Mouse (Mus musculus): ENCODE measurements around the gene Zfp575. TPM values are rescaled to one million over a fixed set of nuclear protein-coding genes. Genes with fewer than 3 reads are reported as not detected.
A peak's percentile ranks its signal among the peaks of the same experiment; 100 is the strongest.

Zfp575 gene
- 3.5 and 4.0 TPM in 2 replicates for polyA plus RNA-seq (2015; fragmentation: Nextera tagmentation; extraction: Ambion mirVana)

DNA sequence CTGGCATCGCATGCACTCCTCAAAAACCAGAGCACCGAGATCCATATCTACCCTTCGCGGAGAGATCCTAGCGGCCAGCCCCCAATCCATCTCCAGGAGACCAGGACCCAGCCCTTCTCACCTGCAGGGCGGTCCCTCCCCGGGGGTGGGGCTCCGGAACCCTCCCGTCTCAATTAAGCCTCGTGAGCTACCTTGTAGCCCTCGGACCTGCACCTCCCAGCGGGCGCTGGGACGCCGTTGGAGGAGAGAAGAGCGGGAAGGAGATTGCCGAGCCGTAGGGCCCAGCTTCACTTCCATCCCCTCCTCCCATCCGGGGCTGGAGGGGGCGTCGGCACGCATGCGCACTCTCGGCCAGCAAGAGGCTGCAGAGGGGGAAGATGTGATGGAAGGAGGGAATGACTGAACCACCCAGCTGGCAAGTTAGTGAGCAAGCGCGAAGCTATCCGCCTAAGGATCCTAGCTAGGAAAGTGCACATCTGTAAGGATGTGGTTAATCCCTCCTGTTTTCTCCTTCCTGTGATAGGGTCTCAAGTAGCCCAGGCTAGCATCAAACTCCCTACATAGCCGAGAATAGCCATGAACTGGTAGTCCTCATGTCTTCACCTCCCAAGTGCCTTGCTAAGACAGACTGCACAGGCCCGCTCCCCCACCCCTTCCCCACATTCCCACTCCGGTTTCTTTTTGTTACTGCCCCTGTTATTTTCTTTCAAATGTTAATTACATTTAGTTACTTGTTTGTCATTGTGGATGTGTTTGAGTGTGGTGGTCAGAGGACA is at the start of gene Zfp575, which contains the start of gene Ethe1:
Gene Zfp575 (minus strand): TSS at position 312 of the 776 bp plus-strand sequence.
Gene Ethe1 (plus strand): TSS at position 214 of the 776 bp plus-strand sequence.
- ATAC-seq (ENCODE audit: insufficient read depth, low FRiP score): peak; percentile 61
- no peaks in the 10 kb centered on the region for H3K9me3 ChIP-seq (replicated peaks; ENCODE audit: control insufficient read depth, low read length)
- H3K27me3 ChIP-seq (ENCODE audit: control insufficient read depth, insufficient read depth, low read length): peaks cover 4% of the 10 kb centered on the region
- peaks cover 2% of the 10 kb centered on the region; the same call in 1 of the 2 replicates for H3K4me1 ChIP-seq (ENCODE audit: control insufficient read depth, insufficient read depth, low read length)
- peak within 1 kb of the TSS; percentile 60 for H3K4me3 ChIP-seq (replicated peaks; ENCODE audit: low read length)
- H3K9ac ChIP-seq (ENCODE audit: low read length): peak within 1 kb of the TSS; percentile 80
- WGBS: 7% methylated on average over 30 of the region's 30 CpGs
- peak within 1 kb of the TSS; percentile 69 for H3K4me2 ChIP-seq (ENCODE audit: low read depth, low read length)
- H3K36me3 ChIP-seq (ENCODE audit: control insufficient read depth, insufficient read depth, low read length): no peaks in the 10 kb centered on the region
- peak within 1 kb of the TSS; percentile 75 for H3K27ac ChIP-seq (ENCODE audit: low read length)

DNA sequence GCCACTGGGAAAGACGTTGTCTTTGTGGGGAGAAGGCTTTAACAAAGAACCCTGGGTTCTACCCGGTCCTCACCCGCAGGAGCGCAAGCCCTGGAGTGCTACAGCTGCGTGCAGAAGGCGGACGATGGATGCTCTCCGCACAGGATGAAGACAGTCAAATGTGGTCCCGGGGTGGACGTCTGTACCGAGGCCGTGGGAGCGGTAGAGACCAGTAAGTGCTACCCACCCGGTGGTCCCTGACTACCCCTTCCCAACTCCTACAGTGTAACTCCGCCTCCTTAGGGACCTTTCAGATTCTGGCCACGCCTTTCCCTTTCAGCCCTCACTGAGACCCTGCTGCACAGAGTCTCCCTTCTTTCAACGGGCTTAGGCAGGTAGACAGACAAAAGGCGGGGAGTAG is 49.6 kb upstream of the Zfp575 start:
- no peak for ATAC-seq (ENCODE audit: insufficient read depth, low FRiP score)
- Histone ChIP-seq H3K9ac (ENCODE audit: low read length) (peak overlapping the region; percentile 63), H3K27me3 (ENCODE audit: control insufficient read depth, insufficient read depth, low read length) (peaks cover 47% of the 10 kb centered on the region), H3K27ac (ENCODE audit: low read length) (no peak overlapping the region; the same call in 1 of the 2 replicates), H3K36me3 (ENCODE audit: control insufficient read depth, insufficient read depth, low read length) (no peaks in the 10 kb centered on the region), H3K4me2 (ENCODE audit: low read depth, low read length) (peak overlapping the region; percentile 94), H3K4me3 (replicated peaks; ENCODE audit: low read length) (peak overlapping the region; percentile 48), H3K9me3 (replicated peaks; ENCODE audit: control insufficient read depth, low read length) (no peaks in the 10 kb centered on the region), H3K4me1 (ENCODE audit: control insufficient read depth, insufficient read depth, low read length) (peaks cover 8% of the 10 kb centered on the region)
- 3% methylated on average over 18 of the region's 18 CpGs for WGBS

- 23% methylated on average over 15 of the region's 15 CpGs for WGBS
- Histone ChIP-seq H3K4me2 (ENCODE audit: low read depth, low read length) (peak within 1 kb of the TSS; percentile 94), H3K4me3 (replicated peaks; ENCODE audit: low read length) (peak within 1 kb of the TSS; percentile 48), H3K36me3 (ENCODE audit: control insufficient read depth, insufficient read depth, low read length) (no peaks in the 10 kb centered on the region), H3K9me3 (replicated peaks; ENCODE audit: control insufficient read depth, low read length) (no peaks in the 10 kb centered on the region), H3K27ac (ENCODE audit: low read length) (peak within 1 kb of the TSS; percentile 33; the same call in 1 of the 2 replicates), H3K27me3 (ENCODE audit: control insufficient read depth, insufficient read depth, low read length) (peaks cover 47% of the 10 kb centered on the region), H3K4me1 (ENCODE audit: control insufficient read depth, insufficient read depth, low read length) (peaks cover 8% of the 10 kb centered on the region), H3K9ac (ENCODE audit: low read length) (peak within 1 kb of the TSS; percentile 63)
- no peak for ATAC-seq (ENCODE audit: insufficient read depth, low FRiP score)
Measured at GRCm38 (mm10) chr7:24636264-24636663, 48.8 kb upstream of the Zfp575 start, which contains the start of gene Lypd3. TSS of gene Lypd3 (plus strand) at chr7:24636550.

DNA sequence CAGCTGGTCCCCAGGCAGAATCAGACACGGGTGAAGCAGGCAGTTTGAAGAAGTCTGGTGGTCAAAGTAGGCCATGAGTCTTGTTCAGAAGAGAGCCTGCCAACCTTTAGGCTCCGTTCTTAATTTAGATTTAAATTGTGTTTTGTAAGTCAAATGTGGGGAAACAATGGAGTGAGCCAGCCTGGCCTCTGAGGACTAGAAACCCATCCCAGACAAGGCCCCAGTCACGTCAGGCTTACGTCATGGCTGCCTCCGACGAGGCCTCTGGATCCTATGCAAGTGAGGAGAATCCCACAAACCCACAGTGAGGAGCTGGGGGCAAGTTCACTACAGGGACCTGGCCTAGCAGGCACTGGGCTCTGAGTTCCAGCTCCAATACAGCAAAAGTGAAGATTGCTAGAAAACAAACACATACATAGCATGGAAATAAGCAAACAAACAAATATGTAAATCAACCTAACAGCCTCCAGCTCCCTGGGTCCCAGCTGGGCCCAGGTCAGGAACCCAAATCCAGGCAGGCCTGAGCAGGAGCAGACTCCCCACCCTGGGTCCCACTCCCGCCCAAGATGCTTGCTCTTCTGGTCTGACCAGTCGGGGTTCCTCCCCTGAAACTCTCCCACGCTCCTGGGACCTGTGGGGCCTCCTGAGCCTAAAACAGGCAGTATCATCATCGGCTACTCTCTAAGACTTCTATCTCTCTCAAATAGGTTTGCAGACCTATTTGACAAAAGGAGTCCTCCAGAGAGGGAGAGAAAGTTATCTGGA is 42.9 kb upstream of the Zfp575 start:
- 0 out of 2 replicates have a peak, but pooled peaks have one; percentile 21 for ATAC-seq (ENCODE audit: insufficient read depth, low FRiP score)

DNA sequence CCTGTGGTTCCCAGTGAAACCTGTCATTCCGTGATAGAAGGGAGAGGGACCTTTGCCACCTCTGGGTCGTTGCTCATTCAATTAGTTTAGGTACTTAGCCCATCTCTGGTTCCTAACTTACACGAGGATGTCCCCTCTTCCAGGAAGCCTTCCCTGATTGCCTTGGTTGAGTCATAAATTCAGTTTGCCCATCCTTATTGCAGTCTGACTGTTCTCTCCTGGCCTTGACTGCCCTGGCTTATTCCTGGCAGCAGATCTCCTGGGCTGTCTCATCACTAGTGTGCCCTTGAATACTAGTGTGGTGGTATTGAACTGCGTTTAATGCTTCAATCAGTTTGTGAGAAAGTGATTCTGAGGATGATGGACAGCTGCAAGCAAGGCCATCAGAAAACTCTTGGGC is 42.2 kb upstream of the Zfp575 start:
- Histone ChIP-seq H3K4me2 (ENCODE audit: low read depth, low read length) (peak overlapping the region; percentile 51; the same call in 1 of the 2 replicates), H3K4me3 (replicated peaks; ENCODE audit: low read length) (no peak overlapping the region), H3K9ac (ENCODE audit: low read length) (peak overlapping the region; percentile 64; the same call in 1 of the 2 replicates), H3K4me1 (ENCODE audit: control insufficient read depth, insufficient read depth, low read length) (peaks cover 7% of the 10 kb centered on the region; the same call in 1 of the 2 replicates), H3K9me3 (replicated peaks; ENCODE audit: control insufficient read depth, low read length) (no peaks in the 10 kb centered on the region), H3K36me3 (ENCODE audit: control insufficient read depth, insufficient read depth, low read length) (no peaks in the 10 kb centered on the region), H3K27ac (ENCODE audit: low read length) (peak overlapping the region; percentile 64), H3K27me3 (ENCODE audit: control insufficient read depth, insufficient read depth, low read length) (no peaks in the 10 kb centered on the region)
- WGBS: 70% methylated on average over 4 of the region's 4 CpGs
- no peak for ATAC-seq (ENCODE audit: insufficient read depth, low FRiP score)

More for the DNA sequence above, 42.9 kb upstream of the Zfp575 start:
- Histone ChIP-seq H3K27me3 (ENCODE audit: control insufficient read depth, insufficient read depth, low read length) (no peaks in the 10 kb centered on the region), H3K4me2 (ENCODE audit: low read depth, low read length) (no peak overlapping the region), H3K9ac (ENCODE audit: low read length) (no peak overlapping the region), H3K4me3 (replicated peaks; ENCODE audit: low read length) (no peak overlapping the region), H3K27ac (ENCODE audit: low read length) (peak overlapping the region; percentile 78; the same call in 1 of the 2 replicates), H3K36me3 (ENCODE audit: control insufficient read depth, insufficient read depth, low read length) (no peaks in the 10 kb centered on the region), H3K9me3 (replicated peaks; ENCODE audit: control insufficient read depth, low read length) (no peaks in the 10 kb centered on the region), H3K4me1 (ENCODE audit: control insufficient read depth, insufficient read depth, low read length) (peaks cover 7% of the 10 kb centered on the region; the same call in 1 of the 2 replicates)
- WGBS: 70% methylated on average over 10 of the region's 10 CpGs

DNA sequence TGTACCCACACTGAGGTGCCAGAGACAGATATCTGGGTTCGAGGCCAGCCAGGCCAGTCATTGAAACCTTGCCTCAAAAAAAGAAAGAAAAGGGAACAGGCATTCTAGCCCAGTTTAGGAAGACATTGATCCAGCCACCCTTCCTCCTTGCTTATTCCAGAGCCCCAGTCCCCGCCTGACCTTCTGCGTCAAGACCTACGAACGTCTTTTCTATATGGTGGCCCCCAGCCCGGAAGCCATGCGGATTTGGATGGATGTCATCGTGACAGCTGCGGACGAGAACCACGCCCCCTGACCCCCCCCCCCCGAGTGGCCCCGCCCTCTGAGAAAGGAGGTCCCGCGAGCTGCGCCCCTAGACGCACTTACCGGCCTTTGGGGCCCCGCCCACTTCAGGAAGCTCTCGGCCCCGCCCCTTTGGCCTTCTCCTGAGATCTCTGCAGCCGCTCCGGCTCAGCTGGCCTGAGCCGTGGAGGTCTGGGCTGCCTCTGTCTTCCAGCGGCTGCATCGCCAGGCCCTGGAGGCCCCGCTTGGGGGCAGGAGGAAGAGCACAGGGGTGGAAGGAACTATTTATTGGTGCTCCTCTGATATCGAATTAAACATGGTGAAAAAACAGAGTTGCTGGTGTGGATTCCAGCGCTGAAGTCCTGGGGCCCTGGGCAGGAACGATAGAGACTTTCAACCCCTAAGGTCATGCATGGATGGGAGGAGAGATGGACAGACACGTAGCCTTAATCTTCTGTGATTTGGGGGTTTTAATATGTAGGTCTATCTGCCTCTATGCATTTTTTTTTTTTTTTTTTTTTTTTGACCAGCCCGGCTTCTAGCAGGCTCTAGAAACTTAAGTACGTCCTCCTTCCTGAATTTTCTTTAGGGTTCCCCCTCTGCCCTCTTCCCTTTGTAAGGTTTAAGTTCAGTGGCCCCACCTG is 41.5 kb upstream of the Zfp575 start:
- H3K4me3 ChIP-seq (replicated peaks; ENCODE audit: low read length): peak overlapping the region; percentile 30
- 7% methylated on average over 31 of the region's 33 CpGs for WGBS
- peak overlapping the region; percentile 64 for H3K27ac ChIP-seq (ENCODE audit: low read length)
- no peaks in the 10 kb centered on the region for H3K9me3 ChIP-seq (replicated peaks; ENCODE audit: control insufficient read depth, low read length)
- H3K4me2 ChIP-seq (ENCODE audit: low read depth, low read length): peak overlapping the region; percentile 51
- H3K4me1 ChIP-seq (ENCODE audit: control insufficient read depth, insufficient read depth, low read length): peaks cover 7% of the 10 kb centered on the region; the same call in 1 of the 2 replicates
- peak overlapping the region; percentile 64 for H3K9ac ChIP-seq (ENCODE audit: low read length)
- no peaks in the 10 kb centered on the region for H3K36me3 ChIP-seq (ENCODE audit: control insufficient read depth, insufficient read depth, low read length)
- no peaks in the 10 kb centered on the region for H3K27me3 ChIP-seq (ENCODE audit: control insufficient read depth, insufficient read depth, low read length)
- peak; percentile 87 for ATAC-seq (ENCODE audit: insufficient read depth, low FRiP score)

DNA sequence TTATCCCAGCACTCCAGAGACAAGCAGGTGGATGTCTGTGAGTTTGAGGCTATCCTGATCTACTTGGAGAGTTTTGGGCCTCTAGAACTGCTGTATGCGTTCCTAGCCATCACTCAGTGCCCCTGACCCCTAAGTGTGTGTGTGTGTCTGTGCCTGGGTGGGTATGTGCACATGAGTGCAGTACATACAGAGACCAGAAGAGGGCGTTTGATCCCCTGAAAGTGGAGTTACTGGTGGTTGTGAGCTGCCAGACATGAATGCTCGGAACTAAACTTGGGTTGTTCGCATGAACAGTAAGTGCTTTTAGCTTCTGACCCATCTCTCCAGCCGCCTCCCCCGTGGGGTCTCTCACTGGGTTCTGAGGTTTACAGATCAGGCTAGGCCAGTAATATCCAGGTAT is 35.5 kb upstream of the Zfp575 start:
- 80% methylated on average over 6 of the region's 6 CpGs for WGBS
- Histone ChIP-seq H3K9ac (ENCODE audit: low read length) (no peak overlapping the region), H3K9me3 (replicated peaks; ENCODE audit: control insufficient read depth, low read length) (peaks cover 4% of the 10 kb centered on the region; the same call in 1 of the 2 replicates), H3K36me3 (ENCODE audit: control insufficient read depth, insufficient read depth, low read length) (peaks cover 13% of the 10 kb centered on the region), H3K27ac (ENCODE audit: low read length) (no peak overlapping the region), H3K27me3 (ENCODE audit: control insufficient read depth, insufficient read depth, low read length) (no peaks in the 10 kb centered on the region), H3K4me2 (ENCODE audit: low read depth, low read length) (no peak overlapping the region), H3K4me1 (ENCODE audit: control insufficient read depth, insufficient read depth, low read length) (no peaks in the 10 kb centered on the region), H3K4me3 (replicated peaks; ENCODE audit: low read length) (no peak overlapping the region)
- ATAC-seq (ENCODE audit: insufficient read depth, low FRiP score): no peak

DNA sequence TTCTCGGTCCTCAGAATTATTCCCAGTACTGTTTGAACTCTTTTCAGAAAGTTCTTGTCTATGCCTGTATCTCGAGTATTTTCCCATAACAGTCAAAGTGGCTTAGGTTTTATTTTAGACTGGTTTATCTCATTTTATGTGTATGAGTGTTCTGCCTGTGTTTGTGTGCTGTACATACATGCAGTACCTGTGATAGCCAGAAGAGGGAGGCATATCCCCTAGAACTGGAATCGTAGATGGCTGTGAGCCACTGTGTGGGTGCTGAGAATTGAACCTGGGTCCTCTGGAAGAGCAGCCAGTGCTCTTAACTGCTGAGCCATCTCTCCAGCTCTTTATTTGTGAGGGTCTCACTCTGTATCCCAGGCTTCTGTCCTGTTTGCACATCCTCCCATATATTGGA is 33.8 kb upstream of the Zfp575 start:
- Histone ChIP-seq H3K27ac (ENCODE audit: low read length) (no peak overlapping the region), H3K4me3 (replicated peaks; ENCODE audit: low read length) (no peak overlapping the region), H3K9ac (ENCODE audit: low read length) (no peak overlapping the region), H3K36me3 (ENCODE audit: control insufficient read depth, insufficient read depth, low read length) (peaks cover 13% of the 10 kb centered on the region), H3K4me2 (ENCODE audit: low read depth, low read length) (no peak overlapping the region), H3K9me3 (replicated peaks; ENCODE audit: control insufficient read depth, low read length) (peaks cover 4% of the 10 kb centered on the region; the same call in 1 of the 2 replicates), H3K27me3 (ENCODE audit: control insufficient read depth, insufficient read depth, low read length) (no peaks in the 10 kb centered on the region), H3K4me1 (ENCODE audit: control insufficient read depth, insufficient read depth, low read length) (no peaks in the 10 kb centered on the region)
- 84% methylated on average over 3 of the region's 3 CpGs for WGBS
- no peak for ATAC-seq (ENCODE audit: insufficient read depth, low FRiP score)
